Mouse (Mus musculus) stomach, embryonic 16.5 days (tissue): ENCODE data around the gene Gm45717. TPM values are rescaled to one million over a fixed set of nuclear protein-coding genes. Genes with fewer than 3 reads are reported as not detected.

Experiments
- ATAC-seq: fragments of 200-750 bp; cut with Nextera tagmentation; 2 replicates; pipeline ENCODE4 v1.8.0; 2017; ENCODE audit warnings: moderate number of reproducible peaks, moderate TSS enrichment; ENCODE audit not compliant: insufficient read depth, low FRiP score
- H3K27ac ChIP-seq: fragments of 300-500 bp; sonication (generic); 2 replicates; pipeline ENCODE4 v1.5.1; 2014; ENCODE audit warnings: low read length
- H3K27me3 ChIP-seq: fragments of 300-500 bp; sonication (generic); 2 replicates; pipeline ENCODE4 v1.6.1; 2014; ENCODE audit warnings: low read length, control low read depth, mixed read lengths; ENCODE audit not compliant: control insufficient read depth, insufficient read depth
- H3K36me3 ChIP-seq: fragments of 300-500 bp; sonication (generic); 2 replicates; pipeline ENCODE4 v1.6.1; 2014; ENCODE audit warnings: low read length; ENCODE audit not compliant: control insufficient read depth, insufficient read depth
- H3K4me1 ChIP-seq: fragments of 300-500 bp; sonication (generic); 2 replicates; pipeline ENCODE4 v1.6.1; 2014; ENCODE audit warnings: low read length, control low read depth, mixed read lengths; ENCODE audit not compliant: control insufficient read depth, insufficient read depth
- H3K4me2 ChIP-seq: fragments of 300-500 bp; sonication (generic); 2 replicates; pipeline ENCODE4 v1.6.1; 2014; ENCODE audit warnings: low read depth, low read length, mixed read lengths
- H3K4me3 ChIP-seq: fragments of 300-500 bp; sonication (generic); replicated peaks from 2 replicates; pipeline ENCODE4 v1.5.1; 2014; ENCODE audit warnings: mild to moderate bottlenecking, low read length
- H3K9ac ChIP-seq: fragments of 300-500 bp; sonication (generic); 2 replicates; pipeline ENCODE4 v1.6.1; 2014; ENCODE audit warnings: low read length
- H3K9me3 ChIP-seq: fragments of 300-500 bp; sonication (generic); replicated peaks from 2 replicates; pipeline ENCODE4 v1.6.1; 2016; ENCODE audit warnings: low read length, control low read depth; ENCODE audit not compliant: control insufficient read depth
- WGBS: fragments of 180-500 bp; shearing (Covaris S2); extraction: QIAGEN DNeasy Blood & Tissue Kit; methylation state at CpG from one replicate; pipeline ENCODE4 v1.1.7; 2014; 5-methylcytosine and 5-hydroxymethylcytosine counted together
- polyA plus RNA-seq: library from polyadenylated mRNA; unstranded; fragments of >200 nt; fragmentation: Nextera tagmentation; extraction: Ambion mirVana; gene quantifications from 2 replicates; pipeline ENCODE4 v1.2.1, GENCODE M21; 2015

Gene Gm45717
- not detected in 2 replicates for polyA plus RNA-seq

DNA sequence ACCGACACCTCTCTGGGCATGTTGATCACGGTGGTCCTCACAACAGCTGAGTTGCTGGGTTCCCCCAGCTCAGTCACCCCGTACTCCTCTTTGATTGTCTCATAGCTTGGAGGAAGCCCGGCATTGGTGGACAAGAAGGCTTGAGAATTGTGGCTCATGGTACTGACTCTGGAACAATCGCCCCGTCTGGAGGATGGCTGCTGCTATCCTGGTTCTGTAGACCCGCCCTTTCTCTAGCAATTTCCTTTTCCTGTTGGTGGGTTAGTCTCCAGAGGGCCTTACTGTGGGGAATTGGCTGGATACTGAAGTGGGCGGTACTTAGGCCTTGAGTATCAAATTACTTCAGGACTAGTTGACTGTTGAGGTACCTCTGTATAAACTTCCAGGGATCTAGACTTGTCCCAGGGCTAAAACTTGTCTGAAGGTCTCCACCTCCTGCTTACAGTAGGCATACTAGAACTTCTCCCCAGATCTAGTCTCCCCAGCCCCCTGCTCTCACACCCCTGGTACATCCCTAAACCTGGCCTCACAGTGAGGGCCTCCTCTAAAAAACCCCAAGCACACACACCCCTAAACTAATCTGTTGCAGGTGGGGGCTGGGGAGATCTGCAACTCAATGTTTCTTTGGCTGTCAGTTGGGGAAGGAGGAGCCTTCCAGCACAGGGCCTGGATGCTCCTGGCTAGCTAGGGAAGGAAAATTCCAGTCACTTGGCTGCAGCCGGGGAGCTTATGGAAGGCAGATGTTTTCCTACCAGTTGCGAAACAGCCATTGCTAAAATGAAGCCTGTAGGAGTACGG lies at the start of gene Gm45717, which contains the start of gene Ifitm2:
Gene Gm45717 (minus strand): TSS at position 180 of the 798 bp plus-strand sequence.
Gene Ifitm2 (minus strand): TSS at position 230 of the 798 bp plus-strand sequence.
- H3K27me3 ChIP-seq = no peaks in the 10 kb centered on the region
- H3K4me2 ChIP-seq = peak within 1 kb of the TSS; percentile 92
- peaks cover 45% of the 10 kb centered on the region for H3K4me1 ChIP-seq
- H3K27ac ChIP-seq = peak within 1 kb of the TSS; percentile 99
- ATAC-seq = peak; percentile 91
- H3K9ac ChIP-seq = peak within 1 kb of the TSS; percentile 84
- H3K9me3 ChIP-seq = no peaks in the 10 kb centered on the region
- no peaks in the 10 kb centered on the region; the same call in 1 of the 2 replicates for H3K36me3 ChIP-seq
- WGBS = 4% methylated on average over 11 of the region's 11 CpGs
- H3K4me3 ChIP-seq = peak within 1 kb of the TSS; percentile 72

GRCm38 (mm10) chr7:141003248-141004010 lies 47.7 kb upstream of the Gm45717 start:
- Histone ChIP-seq H3K9ac (no peak overlapping the region), H3K27me3 (no peaks in the 10 kb centered on the region), H3K4me2 (no peak overlapping the region), H3K36me3 (no peaks in the 10 kb centered on the region), H3K4me3 (no peak overlapping the region), H3K27ac (no peak overlapping the region), H3K9me3 (no peaks in the 10 kb centered on the region), H3K4me1 (peaks cover 1% of the 10 kb centered on the region; the same call in 1 of the 2 replicates)
- 74% methylated on average over 5 of the region's 5 CpGs for WGBS
- no peak for ATAC-seq

DNA sequence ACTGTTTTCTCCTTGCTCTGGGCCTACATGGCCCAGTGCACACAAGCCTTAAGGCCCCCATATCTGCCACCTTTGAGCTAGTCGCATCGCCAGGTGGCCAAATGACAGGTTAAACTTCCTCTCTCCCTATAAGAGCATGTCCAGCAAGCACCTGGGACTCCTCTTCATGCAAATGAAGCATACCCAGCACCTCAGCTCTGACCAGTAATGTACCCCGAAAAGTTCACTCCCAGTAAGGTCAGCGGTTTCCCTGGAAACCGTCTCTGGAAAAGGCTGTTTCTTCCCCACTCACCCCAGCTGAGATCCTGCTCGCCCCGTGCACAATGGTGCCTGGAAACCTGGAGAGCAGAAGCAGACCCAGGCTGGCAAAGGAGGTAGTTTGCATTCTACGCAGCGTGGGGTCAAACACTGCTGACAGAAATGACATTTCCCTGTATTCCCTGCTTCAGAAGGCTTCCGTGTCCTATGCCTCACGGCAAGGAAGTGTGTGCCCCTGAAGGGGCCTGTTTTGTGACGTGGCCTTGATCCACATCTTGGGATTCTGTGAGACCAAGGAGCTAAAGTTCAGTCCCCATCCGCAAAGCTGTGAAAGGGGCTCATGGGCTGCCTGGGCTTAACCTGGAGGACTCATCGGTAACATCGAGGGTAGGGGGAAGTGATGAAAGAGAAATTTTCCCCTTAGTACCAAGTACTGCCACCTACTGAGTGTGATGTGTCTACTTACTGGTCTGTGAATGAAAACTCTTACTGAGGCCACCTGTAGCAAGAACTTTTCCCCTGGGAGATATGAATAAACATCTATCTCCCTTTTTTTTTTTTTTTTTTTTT lies 45.4 kb upstream of the Gm45717 start:
- Histone ChIP-seq H3K9me3 (no peaks in the 10 kb centered on the region), H3K4me2 (no peak overlapping the region), H3K4me1 (no peaks in the 10 kb centered on the region), H3K27ac (no peak overlapping the region; the same call in 1 of the 2 replicates), H3K9ac (no peak overlapping the region), H3K36me3 (no peaks in the 10 kb centered on the region), H3K27me3 (no peaks in the 10 kb centered on the region), H3K4me3 (no peak overlapping the region)
- WGBS = 77% methylated on average over 15 of the region's 15 CpGs
- ATAC-seq = no peak

DNA sequence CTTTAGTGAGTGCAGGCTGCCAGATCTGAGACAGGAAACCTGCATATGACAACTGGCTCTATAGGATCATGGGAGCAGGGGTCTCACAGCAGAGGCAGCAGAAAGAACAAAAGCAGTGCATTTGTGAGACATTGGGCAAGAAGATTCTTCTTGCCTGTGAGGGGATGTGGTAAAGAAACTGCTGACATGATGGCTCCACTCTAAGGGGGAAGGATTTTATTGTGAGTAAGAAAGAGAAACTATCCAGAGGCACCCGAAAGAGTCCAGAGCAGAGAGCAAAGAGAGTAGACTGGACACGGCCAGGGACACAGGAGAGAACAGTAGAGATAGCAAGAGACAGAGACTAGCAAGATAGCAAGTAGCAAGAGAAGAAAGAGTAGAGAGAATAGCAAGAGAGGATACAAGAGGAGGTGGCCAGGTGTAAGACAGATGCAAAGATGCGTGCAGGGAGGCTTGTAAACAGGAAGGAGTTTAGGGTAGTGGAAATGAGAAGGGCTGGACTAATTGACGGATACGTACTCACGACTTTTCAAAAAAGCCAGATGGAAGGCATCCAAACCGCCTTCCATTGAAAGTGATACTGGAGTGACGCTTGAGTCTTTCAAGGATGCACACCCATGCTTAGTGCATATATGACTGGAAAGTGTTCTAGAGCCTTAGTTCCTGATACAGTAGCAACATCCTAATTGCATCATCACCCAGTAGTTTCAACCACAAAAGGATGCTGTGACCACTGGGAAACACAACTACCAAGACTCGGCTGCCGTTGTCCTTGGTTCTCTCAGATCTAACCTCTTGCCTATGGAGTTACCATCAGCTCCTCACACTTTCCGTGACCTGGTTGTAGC lies 43.3 kb upstream of the Gm45717 start:
- Histone ChIP-seq H3K4me2 (no peak overlapping the region), H3K4me1 (no peaks in the 10 kb centered on the region), H3K36me3 (no peaks in the 10 kb centered on the region), H3K27ac (no peak overlapping the region), H3K9ac (no peak overlapping the region), H3K27me3 (no peaks in the 10 kb centered on the region), H3K4me3 (no peak overlapping the region), H3K9me3 (no peaks in the 10 kb centered on the region)
- 80% methylated on average over 11 of the region's 11 CpGs for WGBS
- ATAC-seq = no peak

DNA sequence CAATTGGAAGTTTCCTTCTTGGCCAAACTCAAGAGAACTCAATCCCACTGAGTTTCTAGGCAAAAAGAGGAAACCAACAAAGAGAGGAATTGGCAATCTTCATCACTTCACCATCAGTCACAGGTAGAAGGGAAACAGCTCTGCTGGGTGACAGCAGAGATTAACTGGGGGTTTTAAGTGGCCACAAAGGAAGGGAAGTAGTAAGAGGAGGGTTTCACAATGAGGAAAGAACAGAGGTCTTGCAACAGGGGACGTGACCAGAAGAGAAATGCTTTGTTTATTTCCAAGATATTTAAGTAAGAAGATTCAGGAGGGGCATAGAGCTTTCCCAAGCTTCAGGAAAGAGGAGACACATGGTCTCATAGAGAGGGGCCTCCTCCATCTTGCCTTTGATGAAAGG lies 42.1 kb upstream of the Gm45717 start:
- Histone ChIP-seq H3K4me2 (no peak overlapping the region), H3K9me3 (no peaks in the 10 kb centered on the region), H3K9ac (no peak overlapping the region), H3K36me3 (no peaks in the 10 kb centered on the region), H3K4me3 (no peak overlapping the region), H3K27ac (no peak overlapping the region), H3K4me1 (no peaks in the 10 kb centered on the region), H3K27me3 (no peaks in the 10 kb centered on the region)
- 20% methylated on average over 1 of the region's 1 CpGs for WGBS
- ATAC-seq = no peak

DNA sequence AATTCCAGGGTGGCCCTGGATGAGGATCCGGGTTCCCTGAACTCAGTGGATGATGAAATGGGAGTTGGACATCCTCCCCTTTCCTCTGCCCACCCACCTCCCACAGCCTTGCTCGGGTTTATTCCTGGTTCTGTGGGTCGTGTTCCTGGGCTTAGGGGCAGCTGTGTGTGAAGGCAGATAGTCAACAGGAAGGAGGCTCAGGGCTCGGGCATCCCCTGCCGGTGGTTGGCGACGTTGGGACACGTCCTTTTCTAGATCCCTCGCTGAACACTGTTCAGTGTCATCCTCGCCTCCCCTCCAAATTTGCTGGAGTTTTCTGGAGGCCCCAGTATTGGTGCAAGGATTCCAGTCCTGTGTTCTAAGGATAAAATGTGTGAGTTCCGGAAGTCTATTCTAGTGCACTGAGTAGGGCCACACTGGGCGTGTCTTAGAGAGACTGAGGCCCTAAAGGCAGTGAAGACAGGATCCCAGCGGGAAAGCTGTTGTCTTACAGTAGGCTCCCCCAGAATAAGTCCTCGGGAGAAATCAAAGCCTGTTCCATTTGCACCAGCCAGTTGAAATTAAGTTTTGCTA lies 35.5 kb upstream of the Gm45717 start:
- Histone ChIP-seq H3K36me3 (no peaks in the 10 kb centered on the region), H3K4me2 (no peak overlapping the region), H3K4me1 (0 out of 2 replicates have a peak, but pooled peaks cover 3% of the 10 kb centered on the region), H3K9me3 (no peaks in the 10 kb centered on the region), H3K4me3 (no peak overlapping the region), H3K9ac (no peak overlapping the region), H3K27me3 (no peaks in the 10 kb centered on the region), H3K27ac (no peak overlapping the region)
- 85% methylated on average over 14 of the region's 14 CpGs for WGBS
- no peak for ATAC-seq

- H3K9ac ChIP-seq = no peak overlapping the region
- H3K36me3 ChIP-seq = no peaks in the 10 kb centered on the region
- H3K27me3 ChIP-seq = no peaks in the 10 kb centered on the region
- 0 out of 2 replicates have a peak, but pooled peaks cover 3% of the 10 kb centered on the region for H3K4me1 ChIP-seq
- H3K9me3 ChIP-seq = no peaks in the 10 kb centered on the region
- H3K4me2 ChIP-seq = no peak overlapping the region
- no peak for ATAC-seq
- no peak overlapping the region for H3K4me3 ChIP-seq
- no peak overlapping the region for H3K27ac ChIP-seq
- 66% methylated on average over 5 of the region's 5 CpGs for WGBS
Measured at GRCm38 (mm10) chr7:140990622-140991021, 34.9 kb upstream of the Gm45717 start.

DNA sequence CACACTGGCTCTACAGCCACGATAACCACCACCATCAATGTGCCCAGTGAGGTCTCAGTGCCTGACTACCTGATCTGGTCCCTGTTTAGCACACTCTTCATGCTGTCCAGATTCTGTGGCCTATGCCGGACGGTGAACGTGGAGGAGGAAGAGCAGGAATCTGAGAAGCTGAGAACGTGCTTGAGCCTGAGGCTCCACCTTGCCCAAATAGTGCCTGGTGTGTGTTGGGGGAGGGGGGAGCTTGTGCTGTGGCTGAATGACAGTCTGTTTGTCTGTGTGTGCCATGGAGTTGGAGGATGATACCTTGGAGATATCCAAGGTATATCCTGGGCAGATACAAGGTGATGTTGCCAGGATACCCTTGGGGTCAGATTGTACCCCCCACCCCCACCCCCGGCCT lies 34.4 kb upstream of the Gm45717 start:
- Histone ChIP-seq H3K4me3 (no peak overlapping the region), H3K27me3 (no peaks in the 10 kb centered on the region), H3K4me1 (0 out of 2 replicates have a peak, but pooled peaks cover 3% of the 10 kb centered on the region), H3K27ac (0 out of 2 replicates have a peak overlapping the region, but pooled peaks have one; percentile 2), H3K9me3 (no peaks in the 10 kb centered on the region), H3K9ac (peak overlapping the region; percentile 46), H3K36me3 (no peaks in the 10 kb centered on the region), H3K4me2 (no peak overlapping the region)
- ATAC-seq = peak; percentile 71
- WGBS = 61% methylated on average over 6 of the region's 6 CpGs
